Mouse (Mus musculus) lung, embryonic 14.5 days (tissue): ENCODE data around the gene Lingo2. TPM values are rescaled to one million over a fixed set of nuclear protein-coding genes. Genes with fewer than 3 reads are reported as not detected.

Source experiments
- ATAC-seq: fragments of 200-750 bp; cut with Nextera tagmentation; 2 replicates; pipeline ENCODE4 v1.8.0; 2017; ENCODE audit warnings: mild to moderate bottlenecking, moderate TSS enrichment, moderate library complexity; ENCODE audit not compliant: insufficient read depth
- DNase-seq: peaks from one replicate; pipeline ENCODE4 v3.0.0-alpha.2; 2015
- H3K27ac ChIP-seq: fragments of 300-500 bp; sonication (generic); 2 replicates; pipeline ENCODE4 v1.5.1; 2014; ENCODE audit warnings: low read depth, mild to moderate bottlenecking, moderate library complexity
- H3K27me3 ChIP-seq: fragments of 300-500 bp; sonication (generic); 2 replicates; pipeline ENCODE4 v1.6.1; 2014; ENCODE audit warnings: low read length, control low read depth; ENCODE audit not compliant: insufficient read depth
- H3K36me3 ChIP-seq: fragments of 300-500 bp; sonication (generic); 2 replicates; pipeline ENCODE4 v1.6.1; 2014; ENCODE audit warnings: control low read depth; ENCODE audit not compliant: insufficient read depth
- H3K4me1 ChIP-seq: fragments of 300-500 bp; sonication (generic); 2 replicates; pipeline ENCODE4 v1.6.1; 2014; ENCODE audit warnings: antibody characterized with exemption, control low read depth; ENCODE audit not compliant: insufficient read depth
- H3K4me2 ChIP-seq: fragments of 300-500 bp; sonication (generic); 2 replicates; pipeline ENCODE4 v1.6.1; 2014; ENCODE audit warnings: mild to moderate bottlenecking
- H3K4me3 ChIP-seq: fragments of 300-500 bp; sonication (generic); 2 replicates; pipeline ENCODE4 v1.5.1; 2014; ENCODE audit warnings: low read depth, low read length
- H3K9ac ChIP-seq: fragments of 300-500 bp; sonication (generic); 2 replicates; pipeline ENCODE4 v1.6.1; 2014
- H3K9me3 ChIP-seq: fragments of 300-500 bp; sonication (generic); 2 replicates; pipeline ENCODE4 v1.6.1; 2016; ENCODE audit warnings: low read depth, low read length, control low read depth
- CTCF ChIP-seq: IDR thresholded peaks from 2 replicates; pipeline ENCODE4 v1.5.1; 2016; ENCODE audit warnings: antibody characterized with exemption, low read depth
- WGBS: fragments of 180-500 bp; shearing (Covaris S2); extraction: QIAGEN DNeasy Blood & Tissue Kit; methylation state at CpG from one replicate; pipeline ENCODE4 v1.1.7; 2014; 5-methylcytosine and 5-hydroxymethylcytosine counted together
- polyA plus RNA-seq: library from polyadenylated mRNA; unstranded; fragments of >200 nt; fragmentation: Nextera tagmentation; extraction: Ambion mirVana; gene quantifications from 2 replicates; pipeline ENCODE4 v1.2.1, GENCODE M21; 2014

Lingo2 gene
- polyA plus RNA-seq, 1 experiment from 2014 or later: 0.16 TPM

DNA sequence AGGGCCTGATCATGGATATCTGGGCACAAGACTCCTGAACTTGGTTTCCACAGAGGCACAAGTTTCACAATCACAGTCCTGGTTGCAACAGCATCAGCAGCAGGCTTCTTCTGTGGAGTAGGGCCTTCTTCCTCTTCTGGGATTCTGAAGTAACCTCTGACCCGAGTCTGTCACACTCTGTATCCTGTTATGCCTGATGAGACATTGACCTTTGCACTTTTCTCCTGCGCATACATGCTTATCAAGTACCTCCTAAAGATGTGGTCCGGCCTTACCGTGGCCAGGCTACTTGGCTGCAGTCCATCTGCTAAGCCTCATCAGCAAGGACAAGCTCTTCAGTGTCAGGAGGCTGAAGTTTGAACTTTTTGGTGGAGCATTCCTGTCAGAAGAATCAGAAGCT lies 937.4 kb downstream of the Lingo2 start:
- 37% methylated on average over 4 of the region's 4 CpGs for WGBS
- H3K27ac ChIP-seq: no peak overlapping the region
- no peak for ATAC-seq
- no peak for DNase-seq
- TF ChIP-seq CTCF: no peak
- no peaks in the 10 kb centered on the region for H3K36me3 ChIP-seq
- no peaks in the 10 kb centered on the region for H3K9me3 ChIP-seq
- no peaks in the 10 kb centered on the region for H3K27me3 ChIP-seq
- H3K4me3 ChIP-seq: no peak overlapping the region
- H3K4me1 ChIP-seq: no peaks in the 10 kb centered on the region
- H3K4me2 ChIP-seq: no peak overlapping the region
- H3K9ac ChIP-seq: no peak overlapping the region

DNA sequence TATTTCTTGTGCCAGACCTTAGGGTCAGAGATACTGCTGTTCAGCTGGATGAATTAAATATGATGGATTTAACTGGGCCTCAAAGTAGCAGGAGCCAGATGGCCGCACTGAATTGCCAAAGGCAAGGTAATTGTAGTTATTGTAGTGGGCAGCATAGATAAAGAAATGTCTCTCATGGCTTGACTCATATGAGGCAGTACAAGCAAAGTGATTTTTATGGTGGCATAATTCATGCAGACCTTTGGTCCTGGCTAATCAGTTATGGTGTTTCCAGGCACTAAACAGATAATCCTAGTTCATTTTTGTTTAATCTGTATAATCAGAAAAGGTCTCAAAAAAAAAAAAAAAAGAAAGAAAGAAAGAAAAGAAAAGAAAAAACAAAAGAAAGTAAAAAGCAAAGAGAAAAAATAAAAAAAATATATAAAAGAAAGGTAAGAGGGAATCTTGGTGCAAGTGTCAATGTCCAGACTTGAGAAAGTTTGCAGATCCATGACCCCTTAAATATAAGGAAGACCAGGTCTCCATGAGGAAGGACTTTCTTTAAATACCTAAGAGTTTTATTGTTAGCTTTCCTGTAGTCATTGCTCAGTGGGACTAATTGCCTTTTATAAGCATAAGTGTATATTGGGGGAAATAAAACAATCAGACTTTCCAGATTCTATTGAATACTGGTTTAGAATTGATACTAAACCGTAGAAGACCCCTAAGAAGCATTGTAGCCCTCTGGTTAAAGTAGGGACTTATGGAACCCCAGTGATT lies 959.4 kb downstream of the Lingo2 start:
- Histone ChIP-seq H3K4me3 (no peak overlapping the region), H3K27ac (no peak overlapping the region), H3K9me3 (no peaks in the 10 kb centered on the region), H3K27me3 (no peaks in the 10 kb centered on the region), H3K4me2 (no peak overlapping the region), H3K9ac (no peak overlapping the region), H3K4me1 (no peaks in the 10 kb centered on the region), H3K36me3 (no peaks in the 10 kb centered on the region)
- WGBS: 73% methylated on average over 2 of the region's 2 CpGs
- DNase-seq: no peak
- TF ChIP-seq CTCF: no peak
- no peak for ATAC-seq

- H3K4me2 ChIP-seq: no peak overlapping the region
- H3K36me3 ChIP-seq: no peaks in the 10 kb centered on the region
- no peak overlapping the region for H3K4me3 ChIP-seq
- no peaks in the 10 kb centered on the region for H3K4me1 ChIP-seq
- no peaks in the 10 kb centered on the region for H3K9me3 ChIP-seq
- DNase-seq (no peak), ATAC-seq (no peak)
- H3K27me3 ChIP-seq: no peaks in the 10 kb centered on the region
- TF ChIP-seq CTCF: no peak
- WGBS: 86% methylated on average over 6 of the region's 6 CpGs
- no peak overlapping the region for H3K27ac ChIP-seq
- no peak overlapping the region for H3K9ac ChIP-seq
These were observed 965.5 kb downstream of the Lingo2 start for GRCm38 (mm10) chr4:35986012-35986411.

- TF ChIP-seq CTCF: no peak
These were observed 988.0 kb downstream of the Lingo2 start for GRCm38 (mm10) chr4:35963532-35963931.

GRCm38 (mm10) chr4:35951894-35952293 lies 999.7 kb downstream of the Lingo2 start:
- Histone ChIP-seq H3K27me3 (no peaks in the 10 kb centered on the region), H3K4me2 (no peak overlapping the region), H3K27ac (no peak overlapping the region), H3K4me1 (no peaks in the 10 kb centered on the region), H3K9ac (no peak overlapping the region), H3K9me3 (no peaks in the 10 kb centered on the region), H3K36me3 (no peaks in the 10 kb centered on the region), H3K4me3 (no peak overlapping the region)
- DNase-seq (no peak), ATAC-seq (no peak)
- no peak for TF ChIP-seq CTCF

More at GRCm38 (mm10) chr4:35963532-35963931, 988.0 kb downstream of the Lingo2 start:
- Histone ChIP-seq H3K27ac (no peak overlapping the region), H3K36me3 (no peaks in the 10 kb centered on the region), H3K4me3 (no peak overlapping the region), H3K9ac (no peak overlapping the region), H3K4me1 (no peaks in the 10 kb centered on the region), H3K9me3 (no peaks in the 10 kb centered on the region), H3K27me3 (no peaks in the 10 kb centered on the region), H3K4me2 (no peak overlapping the region)
- ATAC-seq (no peak), DNase-seq (no peak)
- WGBS: 77% methylated on average over 4 of the region's 4 CpGs

GRCm38 (mm10) chr4:35951251-35951650 lies 1000.3 kb downstream of the Lingo2 start:
- no peak overlapping the region for H3K9ac ChIP-seq
- no peak overlapping the region for H3K4me3 ChIP-seq
- ATAC-seq (no peak), DNase-seq (no peak)
- no peak overlapping the region for H3K4me2 ChIP-seq
- no peak overlapping the region for H3K27ac ChIP-seq
- TF ChIP-seq CTCF: no peak
- WGBS: 88% methylated on average over 3 of the region's 3 CpGs
- H3K27me3 ChIP-seq: no peaks in the 10 kb centered on the region
- no peaks in the 10 kb centered on the region for H3K36me3 ChIP-seq
- H3K4me1 ChIP-seq: no peaks in the 10 kb centered on the region
- H3K9me3 ChIP-seq: no peaks in the 10 kb centered on the region

DNA sequence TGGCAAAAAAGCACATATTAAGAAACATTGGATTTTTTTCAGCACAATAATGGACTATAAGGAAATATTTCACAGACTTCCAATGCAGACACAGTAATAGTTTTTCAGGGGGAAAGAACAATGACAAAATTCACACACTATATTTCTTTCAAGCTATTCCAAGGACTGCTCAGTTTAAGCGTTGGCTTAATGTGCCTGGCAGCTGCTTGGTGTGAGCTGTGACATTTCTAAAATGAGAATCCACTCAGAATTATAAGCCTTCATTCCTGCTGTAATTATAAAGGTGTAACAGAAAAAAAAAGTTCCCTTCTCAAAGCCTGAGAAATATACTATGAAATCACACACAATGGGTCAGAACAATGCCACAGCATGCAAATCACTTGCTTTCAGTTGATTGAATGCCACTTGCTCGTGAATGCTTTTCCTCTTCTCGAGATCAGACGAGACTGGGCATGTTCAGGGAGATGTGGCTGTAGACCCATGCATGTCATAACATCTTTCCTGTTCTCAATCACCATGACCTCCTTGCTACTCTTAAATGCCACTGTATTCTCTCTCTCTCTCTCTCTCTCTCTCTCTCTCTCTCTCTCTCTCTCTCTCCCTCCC lies 1017.4 kb downstream of the Lingo2 start:
- WGBS: 84% methylated on average over 4 of the region's 4 CpGs
- Histone ChIP-seq H3K9ac (no peak overlapping the region), H3K27ac (no peak overlapping the region), H3K27me3 (no peaks in the 10 kb centered on the region), H3K4me1 (no peaks in the 10 kb centered on the region), H3K4me2 (no peak overlapping the region), H3K9me3 (no peaks in the 10 kb centered on the region), H3K36me3 (no peaks in the 10 kb centered on the region), H3K4me3 (no peak overlapping the region)
- no peak for ATAC-seq
- no peak for TF ChIP-seq CTCF
- no peak for DNase-seq
